Mouse (Mus musculus) thymus, adult 2 months (tissue): Measurements from ENCODE around the gene Ppp4r1. TPM values are rescaled to one million over a fixed set of nuclear protein-coding genes. Genes with fewer than 3 reads are reported as not detected.

Source experiments
- DNase-seq: peaks from one replicate; pipeline ENCODE4 v3.0.0; 2021
- H3K27ac ChIP-seq: fragments of 200-500 bp; 2 replicates; pipeline ENCODE4 v1.5.1; 2012; ENCODE audit warnings: low read length, control low read depth; ENCODE audit not compliant: control insufficient read depth, insufficient read depth
- H3K27me3 ChIP-seq: fragments of 200-500 bp; 2 replicates; pipeline ENCODE4 v1.6.1; 2012; ENCODE audit warnings: mild to moderate bottlenecking, low read length, moderate library complexity, mixed read lengths; ENCODE audit not compliant: control insufficient read depth, insufficient read depth
- H3K36me3 ChIP-seq: fragments of 200-500 bp; 2 replicates; pipeline ENCODE4 v1.6.1; 2012; ENCODE audit warnings: mild to moderate bottlenecking, low read length, moderate library complexity; ENCODE audit not compliant: control insufficient read depth, insufficient read depth
- H3K4me1 ChIP-seq: fragments of 200-500 bp; replicated peaks from 2 replicates; pipeline ENCODE4 v1.6.1; 2012; ENCODE audit warnings: low read length; ENCODE audit not compliant: control insufficient read depth, insufficient read depth
- H3K4me3 ChIP-seq: fragments of 200-500 bp; 2 replicates; pipeline ENCODE4 v1.5.1; 2012; ENCODE audit warnings: mild to moderate bottlenecking, low read length, control low read depth, moderate library complexity; ENCODE audit not compliant: control insufficient read depth, insufficient read depth
- CTCF ChIP-seq: fragments of 200-500 bp; IDR thresholded peaks from 2 replicates; pipeline ENCODE4 v1.5.1; 2012; ENCODE audit warnings: mild to moderate bottlenecking, control low read depth, low read length, moderate library complexity, borderline replicate concordance; ENCODE audit not compliant: control insufficient read depth, poor library complexity, insufficient read depth; ENCODE audit errors: extremely low read depth
- POLR2A ChIP-seq: fragments of 200-500 bp; IDR thresholded peaks from 2 replicates; pipeline ENCODE4 v1.6.1; 2012; ENCODE audit warnings: mild to moderate bottlenecking, low read length, control low read depth, moderate library complexity; ENCODE audit not compliant: control insufficient read depth, poor library complexity, insufficient read depth; ENCODE audit errors: extremely low read depth
- WGBS: fragments of 180-500 bp; shearing (Covaris S2); methylation state at CpG from one replicate; pipeline ENCODE4 v1.1.7; 2018; 5-methylcytosine and 5-hydroxymethylcytosine counted together
- polyA plus RNA-seq: library from polyadenylated mRNA; depleted of rRNA; stranded (reverse); fragments of >200 nt; gene quantifications from 2 replicates; pipeline ENCODE4 v1.2.3, GENCODE M21; 2012

The Ppp4r1 gene
- polyA plus RNA-seq, 1 experiment: 40.1 TPM

GRCm38 (mm10) chr17:65770982-65771915, 11.1 kb upstream of the Ppp4r1 start:
- Histone ChIP-seq H3K4me1 (peaks cover 7% of the 10 kb centered on the region; the same call in 1 of the 2 replicates), H3K4me3 (no peak overlapping the region), H3K27me3 (peaks cover 15% of the 10 kb centered on the region), H3K27ac (no peak overlapping the region), H3K36me3 (no peaks in the 10 kb centered on the region)
- TF ChIP-seq POLR2A (no peak), CTCF (no peak)
- no peak for DNase-seq
- 25% methylated on average over 17 of the region's 17 CpGs for WGBS

GRCm38 (mm10) chr17:65771951-65772934, 10.1 kb upstream of the Ppp4r1 start, which contains the start of gene Rab31:
Gene Rab31, minus strand, starts transcription at chr17:65772752.
- DNase-seq: peak; percentile 15

DNA sequence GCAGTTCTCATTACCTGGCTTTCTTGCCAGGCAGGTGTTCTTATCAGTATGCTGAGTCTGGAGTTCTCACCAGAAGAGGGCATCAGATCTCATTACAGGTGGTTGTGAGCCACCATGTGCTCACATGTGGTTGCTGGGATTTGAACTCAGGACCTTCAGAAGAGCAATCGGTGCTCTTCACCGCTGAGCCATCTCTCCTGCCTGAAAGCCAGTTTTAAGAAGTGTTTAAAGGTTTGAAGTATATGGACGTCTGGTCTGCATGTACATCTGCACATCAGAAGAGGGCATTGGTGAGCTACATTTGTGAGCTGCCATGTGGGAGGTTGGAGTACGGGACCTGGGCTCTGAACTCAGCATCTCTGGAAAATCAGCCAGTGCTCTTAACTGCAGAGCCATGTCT, 8.8 kb upstream of the Ppp4r1 start:
- Histone ChIP-seq H3K36me3 (no peaks in the 10 kb centered on the region), H3K4me3 (no peak overlapping the region), H3K27me3 (peaks cover 15% of the 10 kb centered on the region), H3K4me1 (peaks cover 7% of the 10 kb centered on the region; the same call in 1 of the 2 replicates), H3K27ac (no peak overlapping the region)
- DNase-seq: no peak
- 80% methylated on average over 4 of the region's 4 CpGs for WGBS
- TF ChIP-seq POLR2A (no peak), CTCF (no peak)

More at GRCm38 (mm10) chr17:65771951-65772934, 10.1 kb upstream of the Ppp4r1 start, which contains the start of gene Rab31:
- peaks cover 7% of the 10 kb centered on the region; the same call in 1 of the 2 replicates for H3K4me1 ChIP-seq
- H3K36me3 ChIP-seq: no peaks in the 10 kb centered on the region
- TF ChIP-seq POLR2A (no peak), CTCF (no peak)
- H3K4me3 ChIP-seq: peak within 1 kb of the TSS; percentile 36
- WGBS: 2% methylated on average over 67 of the region's 75 CpGs
- no peak within 1 kb of the TSS for H3K27ac ChIP-seq
- H3K27me3 ChIP-seq: peaks cover 15% of the 10 kb centered on the region

DNA sequence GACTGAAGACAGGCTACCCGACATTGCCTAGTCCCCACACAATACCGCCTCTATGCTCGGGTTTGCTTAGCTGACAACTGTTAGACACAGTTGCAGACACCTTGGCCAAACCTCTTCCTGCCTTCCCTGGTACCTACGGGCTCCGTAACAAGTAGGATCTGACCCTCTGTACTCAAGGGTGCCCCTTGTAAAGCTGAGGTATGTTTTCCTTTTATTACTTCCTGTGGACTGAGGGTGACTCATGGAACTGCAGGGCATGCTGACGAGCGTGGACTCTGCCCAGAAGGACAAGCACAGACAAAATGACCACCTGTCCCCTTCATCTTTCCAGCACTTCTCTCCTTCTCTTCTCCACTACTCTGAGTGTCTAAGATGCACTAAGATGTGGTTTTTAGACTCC, 7.9 kb upstream of the Ppp4r1 start:
- Histone ChIP-seq H3K4me3 (no peak overlapping the region), H3K4me1 (peaks cover 7% of the 10 kb centered on the region; the same call in 1 of the 2 replicates), H3K27ac (no peak overlapping the region), H3K27me3 (peaks cover 15% of the 10 kb centered on the region), H3K36me3 (no peaks in the 10 kb centered on the region)
- WGBS: 79% methylated on average over 7 of the region's 7 CpGs
- no peak for TF ChIP-seq CTCF
- TF ChIP-seq POLR2A: no peak
- no peak for DNase-seq

DNA sequence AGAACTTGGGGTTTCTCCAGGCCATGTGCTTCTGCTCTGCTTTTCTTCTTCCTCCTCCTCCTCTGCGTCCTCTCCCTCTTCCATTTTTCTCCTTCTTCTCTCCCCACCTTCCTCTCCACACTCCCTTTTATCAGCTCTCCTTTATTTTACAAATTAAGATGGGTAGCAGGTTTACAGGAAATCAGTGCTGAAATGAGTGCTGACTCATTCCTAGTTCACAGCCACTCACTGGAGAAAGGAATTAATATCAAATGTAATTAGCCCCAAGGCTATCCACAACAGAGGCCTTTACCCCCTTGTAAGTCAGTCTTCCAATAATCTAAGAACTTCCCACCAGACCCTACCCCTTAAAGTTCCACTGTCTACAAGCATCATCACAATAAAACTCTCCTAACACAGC, 6.1 kb upstream of the Ppp4r1 start:
- H3K4me3 ChIP-seq: no peak overlapping the region
- H3K27ac ChIP-seq: no peak overlapping the region
- no peak for TF ChIP-seq POLR2A
- no peak for TF ChIP-seq CTCF
- 89% methylated on average over 1 of the region's 1 CpGs for WGBS
- peaks cover 14% of the 10 kb centered on the region for H3K27me3 ChIP-seq
- H3K4me1 ChIP-seq: peaks cover 7% of the 10 kb centered on the region; the same call in 1 of the 2 replicates
- H3K36me3 ChIP-seq: no peaks in the 10 kb centered on the region
- DNase-seq: no peak

GRCm38 (mm10) chr17:65777461-65777860, 4.9 kb upstream of the Ppp4r1 start:
- Histone ChIP-seq H3K36me3 (no peaks in the 10 kb centered on the region), H3K4me3 (no peak overlapping the region), H3K4me1 (peaks cover 3% of the 10 kb centered on the region; the same call in 1 of the 2 replicates), H3K27ac (no peak overlapping the region), H3K27me3 (peaks cover 3% of the 10 kb centered on the region)
- no peak for TF ChIP-seq POLR2A
- no peak for TF ChIP-seq CTCF
- WGBS: 94% methylated on average over 4 of the region's 4 CpGs
- no peak for DNase-seq
